Mouse (Mus musculus): ENCODE measurements at regions not wholly inside any gene's neighbourhood (a gene's known extent, or its start where the extent isn't known, plus 50 kb on each side); places are given as distances from the start of the nearest gene placed in this dataset.

GRCm38 (mm10) chr13:5519600-5519999 lies 341.7 kb upstream of the Klf6 start:
- TF ChIP-seq CTCF (IDR thresholded peaks at IDR 0.05; ENCODE audit: low read depth) = no peak
- Histone ChIP-seq H3K4me3 (ENCODE audit: low read depth, low read length) (no peak overlapping the region), H3K36me3 (ENCODE audit: insufficient read depth) (no peaks in the 10 kb centered on the region), H3K9ac (no peak overlapping the region), H3K27me3 (ENCODE audit: insufficient read depth, low read length) (no peaks in the 10 kb centered on the region), H3K4me1 (ENCODE audit: insufficient read depth) (no peaks in the 10 kb centered on the region), H3K27ac (ENCODE audit: low read depth, low read length) (no peak overlapping the region), H3K4me2 (ENCODE audit: low read depth) (no peak overlapping the region), H3K9me3 (ENCODE audit: low read length) (no peaks in the 10 kb centered on the region)
- peak; percentile 51; the same call in 1 of the 2 replicates for ATAC-seq
- 36% methylated on average over 1 of the region's 1 CpGs for WGBS
- peak; percentile 68 for DNase-seq

DNA sequence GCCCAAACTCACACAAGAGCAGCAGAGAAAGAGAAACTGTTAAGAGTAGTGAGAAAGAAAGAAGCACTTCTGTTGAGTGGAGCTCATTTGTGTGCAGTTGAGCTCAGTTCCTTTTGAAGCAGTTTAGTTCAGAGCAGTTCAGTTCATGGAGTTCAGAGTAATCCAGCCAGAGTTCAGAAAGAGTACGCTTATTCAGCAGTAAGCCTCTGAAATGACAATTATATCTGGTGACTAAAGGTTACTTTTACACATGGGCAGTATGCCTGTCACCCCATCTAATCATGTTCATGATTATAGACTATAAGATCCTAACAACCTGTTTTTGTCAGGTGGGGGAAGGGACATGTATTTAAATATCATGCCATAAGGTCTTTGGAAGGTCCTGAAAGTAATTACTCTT lies 333.9 kb upstream of the Klf6 start:
- Histone ChIP-seq H3K36me3 (ENCODE audit: insufficient read depth) (no peaks in the 10 kb centered on the region), H3K4me2 (ENCODE audit: low read depth) (no peak overlapping the region), H3K4me1 (ENCODE audit: insufficient read depth) (no peaks in the 10 kb centered on the region), H3K9me3 (ENCODE audit: low read length) (no peaks in the 10 kb centered on the region), H3K27ac (ENCODE audit: low read depth, low read length) (no peak overlapping the region), H3K9ac (no peak overlapping the region), H3K4me3 (ENCODE audit: low read depth, low read length) (no peak overlapping the region), H3K27me3 (ENCODE audit: insufficient read depth, low read length) (no peaks in the 10 kb centered on the region)
- no peak for TF ChIP-seq CTCF (IDR thresholded peaks at IDR 0.05; ENCODE audit: low read depth)
- WGBS = 88% methylated on average over 1 of the region's 1 CpGs
- DNase-seq (no peak), ATAC-seq (no peak)

DNA sequence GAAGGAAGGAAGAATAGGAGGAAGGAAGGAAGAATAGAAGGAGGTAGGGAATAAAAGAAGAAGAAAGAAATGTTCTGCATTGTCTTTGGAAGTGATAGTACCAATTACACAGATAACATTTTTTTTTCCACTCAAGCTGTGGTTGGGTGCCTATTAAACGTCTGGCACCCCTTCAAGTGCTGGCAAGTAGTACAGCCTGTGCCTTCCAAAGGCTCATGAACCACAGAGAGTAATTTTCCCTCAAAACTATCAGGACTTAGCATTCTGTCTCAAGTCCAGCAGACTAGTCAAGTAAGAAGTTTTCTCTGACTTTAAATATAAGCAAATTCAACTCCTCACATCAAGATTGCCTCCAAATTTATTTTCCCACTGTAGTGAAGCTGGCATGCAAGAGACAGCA lies 321.0 kb upstream of the Klf6 start:
- ATAC-seq (no peak), DNase-seq (peak; percentile 41)
- TF ChIP-seq CTCF (IDR thresholded peaks at IDR 0.05; ENCODE audit: low read depth) = no peak
- no peaks in the 10 kb centered on the region for H3K36me3 ChIP-seq (ENCODE audit: insufficient read depth)
- H3K4me3 ChIP-seq (ENCODE audit: low read depth, low read length) = no peak overlapping the region
- no peaks in the 10 kb centered on the region for H3K9me3 ChIP-seq (ENCODE audit: low read length)
- whole genome bisulfite sequencing = 29% methylated on average over 1 of the region's 1 CpGs
- no peak overlapping the region for H3K9ac ChIP-seq
- H3K27me3 ChIP-seq (ENCODE audit: insufficient read depth, low read length) = no peaks in the 10 kb centered on the region
- no peaks in the 10 kb centered on the region for H3K4me1 ChIP-seq (ENCODE audit: insufficient read depth)
- H3K27ac ChIP-seq (ENCODE audit: low read depth, low read length) = no peak overlapping the region
- no peak overlapping the region for H3K4me2 ChIP-seq (ENCODE audit: low read depth)

DNA sequence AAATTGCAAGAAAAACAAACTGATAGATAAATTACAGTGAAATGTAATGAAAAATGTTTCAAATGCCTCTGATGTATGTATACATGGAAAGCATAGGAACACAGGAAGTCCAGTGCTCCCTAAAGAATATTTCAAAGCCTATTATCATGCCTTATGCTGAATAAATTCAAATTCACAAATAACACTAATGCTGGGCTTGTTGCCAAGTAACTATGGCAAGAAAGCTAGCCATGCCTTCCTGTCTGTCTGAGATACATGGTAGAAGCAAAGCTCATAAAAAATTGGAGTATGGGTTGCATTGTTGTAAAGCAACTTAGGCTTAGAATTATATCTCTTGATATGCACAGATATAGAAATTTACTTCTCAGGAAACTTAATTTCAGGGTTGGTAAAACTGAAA lies 315.8 kb upstream of the Klf6 start:
- no peak overlapping the region for H3K27ac ChIP-seq (ENCODE audit: low read depth, low read length)
- H3K4me3 ChIP-seq (ENCODE audit: low read depth, low read length) = no peak overlapping the region
- DNase-seq (no peak), ATAC-seq (no peak)
- no peak for TF ChIP-seq CTCF (IDR thresholded peaks at IDR 0.05; ENCODE audit: low read depth)
- H3K9ac ChIP-seq = no peak overlapping the region
- H3K4me1 ChIP-seq (ENCODE audit: insufficient read depth) = no peaks in the 10 kb centered on the region
- no peaks in the 10 kb centered on the region for H3K9me3 ChIP-seq (ENCODE audit: low read length)
- H3K36me3 ChIP-seq (ENCODE audit: insufficient read depth) = no peaks in the 10 kb centered on the region
- no peaks in the 10 kb centered on the region for H3K27me3 ChIP-seq (ENCODE audit: insufficient read depth, low read length)
- H3K4me2 ChIP-seq (ENCODE audit: low read depth) = no peak overlapping the region

GRCm38 (mm10) chr13:5546011-5546410 lies 315.3 kb upstream of the Klf6 start:
- Histone ChIP-seq H3K9ac (no peak overlapping the region), H3K4me2 (ENCODE audit: low read depth) (no peak overlapping the region), H3K36me3 (ENCODE audit: insufficient read depth) (no peaks in the 10 kb centered on the region), H3K4me3 (ENCODE audit: low read depth, low read length) (no peak overlapping the region), H3K27me3 (ENCODE audit: insufficient read depth, low read length) (no peaks in the 10 kb centered on the region), H3K27ac (ENCODE audit: low read depth, low read length) (no peak overlapping the region), H3K4me1 (ENCODE audit: insufficient read depth) (no peaks in the 10 kb centered on the region), H3K9me3 (ENCODE audit: low read length) (no peaks in the 10 kb centered on the region)
- no peak for DNase-seq
- ATAC-seq = no peak
- 85% methylated on average over 2 of the region's 2 CpGs for WGBS
- TF ChIP-seq CTCF (IDR thresholded peaks at IDR 0.05; ENCODE audit: low read depth) = no peak

GRCm38 (mm10) chr13:5546937-5547336 lies 314.3 kb upstream of the Klf6 start:
- H3K27me3 ChIP-seq (ENCODE audit: insufficient read depth, low read length) = no peaks in the 10 kb centered on the region
- no peak; the same call in 1 of the 2 replicates for ATAC-seq
- DNase-seq = peak; percentile 18
- H3K4me3 ChIP-seq (ENCODE audit: low read depth, low read length) = no peak overlapping the region
- no peaks in the 10 kb centered on the region for H3K36me3 ChIP-seq (ENCODE audit: insufficient read depth)
- no peak overlapping the region for H3K27ac ChIP-seq (ENCODE audit: low read depth, low read length)
- no peaks in the 10 kb centered on the region for H3K4me1 ChIP-seq (ENCODE audit: insufficient read depth)
- no peak overlapping the region for H3K4me2 ChIP-seq (ENCODE audit: low read depth)
- H3K9ac ChIP-seq = no peak overlapping the region
- no peak for TF ChIP-seq CTCF (IDR thresholded peaks at IDR 0.05; ENCODE audit: low read depth)
- WGBS = 54% methylated on average over 1 of the region's 1 CpGs
- H3K9me3 ChIP-seq (ENCODE audit: low read length) = no peaks in the 10 kb centered on the region

- no peaks in the 10 kb centered on the region for H3K4me1 ChIP-seq (ENCODE audit: insufficient read depth)
- H3K4me2 ChIP-seq (ENCODE audit: low read depth) = no peak overlapping the region
- H3K27me3 ChIP-seq (ENCODE audit: insufficient read depth, low read length) = no peaks in the 10 kb centered on the region
- no peak for TF ChIP-seq CTCF (IDR thresholded peaks at IDR 0.05; ENCODE audit: low read depth)
- no peak overlapping the region for H3K9ac ChIP-seq
- no peaks in the 10 kb centered on the region for H3K36me3 ChIP-seq (ENCODE audit: insufficient read depth)
- no peak overlapping the region for H3K27ac ChIP-seq (ENCODE audit: low read depth, low read length)
- H3K9me3 ChIP-seq (ENCODE audit: low read length) = no peaks in the 10 kb centered on the region
- WGBS = 86% methylated on average over 1 of the region's 1 CpGs
- ATAC-seq (no peak), DNase-seq (no peak)
- H3K4me3 ChIP-seq (ENCODE audit: low read depth, low read length) = no peak overlapping the region
Measured at GRCm38 (mm10) chr13:5548768-5549167, 312.5 kb upstream of the Klf6 start.

DNA sequence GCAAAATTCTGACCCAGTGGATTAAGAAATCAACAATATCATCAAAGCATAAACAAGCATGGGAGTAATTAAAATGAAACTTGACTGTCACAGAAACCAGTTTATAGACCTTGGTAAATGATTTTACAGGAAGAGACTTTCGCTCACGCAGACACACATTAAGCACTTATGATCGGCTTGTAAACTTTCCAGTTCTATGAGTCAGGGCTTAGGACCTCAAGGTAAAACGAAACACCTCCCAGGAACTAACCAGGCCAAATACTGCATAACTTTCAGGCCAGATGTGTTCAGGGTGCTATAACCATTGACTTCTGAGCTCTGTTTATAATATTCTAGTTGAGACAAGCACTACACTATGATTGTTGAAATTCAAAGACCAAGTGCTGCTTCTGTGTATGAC lies 312.1 kb upstream of the Klf6 start:
- no peak overlapping the region for H3K4me3 ChIP-seq (ENCODE audit: low read depth, low read length)
- TF ChIP-seq CTCF (IDR thresholded peaks at IDR 0.05; ENCODE audit: low read depth) = no peak
- 91% methylated on average over 4 of the region's 4 CpGs for WGBS
- H3K36me3 ChIP-seq (ENCODE audit: insufficient read depth) = no peaks in the 10 kb centered on the region
- H3K4me2 ChIP-seq (ENCODE audit: low read depth) = no peak overlapping the region
- H3K4me1 ChIP-seq (ENCODE audit: insufficient read depth) = no peaks in the 10 kb centered on the region
- no peak for ATAC-seq
- H3K9ac ChIP-seq = no peak overlapping the region
- DNase-seq = no peak
- no peaks in the 10 kb centered on the region for H3K27me3 ChIP-seq (ENCODE audit: insufficient read depth, low read length)
- no peak overlapping the region for H3K27ac ChIP-seq (ENCODE audit: low read depth, low read length)
- H3K9me3 ChIP-seq (ENCODE audit: low read length) = no peaks in the 10 kb centered on the region

All from forebrain, postnatal 0 days (tissue).